Mouse (Mus musculus): ENCODE data around the gene Frem1. TPM values are rescaled to one million over a fixed set of nuclear protein-coding genes. Genes with fewer than 3 reads are reported as not detected.

Gene Frem1
- polyA plus RNA-seq, 1 experiment from 2014 or later, result 1.3 TPM

- H3K4me2 ChIP-seq (ENCODE audit: low read length), result no peak overlapping the region
- H3K36me3 ChIP-seq (ENCODE audit: control insufficient read depth, insufficient read depth), result no peaks in the 10 kb centered on the region
- no peaks in the 10 kb centered on the region; the same call in 1 of the 2 replicates for H3K4me1 ChIP-seq (replicated peaks; ENCODE audit: control insufficient read depth, insufficient read depth, low read length)
- no peak overlapping the region for H3K4me3 ChIP-seq (replicated peaks; ENCODE audit: low read length)
- no peak overlapping the region for H3K9ac ChIP-seq (replicated peaks; ENCODE audit: low read depth, low read length)
- no peak overlapping the region for H3K27ac ChIP-seq (ENCODE audit: low read length)
- H3K27me3 ChIP-seq (replicated peaks; ENCODE audit: control insufficient read depth, insufficient read depth, low read length), result no peaks in the 10 kb centered on the region
- no peak for ATAC-seq
- H3K9me3 ChIP-seq (ENCODE audit: control insufficient read depth, low read length), result no peaks in the 10 kb centered on the region
- 69% methylated on average over 4 of the region's 4 CpGs for WGBS
Observed at GRCm38 (mm10) chr4:82874791-82875190, 177.3 kb downstream of the Frem1 start.

- no peaks in the 10 kb centered on the region for H3K36me3 ChIP-seq (ENCODE audit: control insufficient read depth, insufficient read depth)
- WGBS, result 81% methylated on average over 4 of the region's 4 CpGs
- no peaks in the 10 kb centered on the region for H3K9me3 ChIP-seq (ENCODE audit: control insufficient read depth, low read length)
- H3K4me2 ChIP-seq (ENCODE audit: low read length), result no peak overlapping the region
- no peak for ATAC-seq
- no peak overlapping the region for H3K4me3 ChIP-seq (replicated peaks; ENCODE audit: low read length)
- no peak overlapping the region for H3K27ac ChIP-seq (ENCODE audit: low read length)
- H3K9ac ChIP-seq (replicated peaks; ENCODE audit: low read depth, low read length), result no peak overlapping the region
- no peaks in the 10 kb centered on the region for H3K27me3 ChIP-seq (replicated peaks; ENCODE audit: control insufficient read depth, insufficient read depth, low read length)
- H3K4me1 ChIP-seq (replicated peaks; ENCODE audit: control insufficient read depth, insufficient read depth, low read length), result no peaks in the 10 kb centered on the region
Observed at GRCm38 (mm10) chr4:82872548-82872947, 179.6 kb downstream of the Frem1 start.

GRCm38 (mm10) chr4:82872121-82872520 is 180.0 kb downstream of the Frem1 start:
- 23% methylated on average over 6 of the region's 6 CpGs for WGBS
- Histone ChIP-seq H3K4me2 (ENCODE audit: low read length) (no peak overlapping the region), H3K27me3 (replicated peaks; ENCODE audit: control insufficient read depth, insufficient read depth, low read length) (no peaks in the 10 kb centered on the region), H3K9me3 (ENCODE audit: control insufficient read depth, low read length) (no peaks in the 10 kb centered on the region), H3K36me3 (ENCODE audit: control insufficient read depth, insufficient read depth) (no peaks in the 10 kb centered on the region), H3K4me3 (replicated peaks; ENCODE audit: low read length) (no peak overlapping the region), H3K27ac (ENCODE audit: low read length) (no peak overlapping the region), H3K9ac (replicated peaks; ENCODE audit: low read depth, low read length) (no peak overlapping the region), H3K4me1 (replicated peaks; ENCODE audit: control insufficient read depth, insufficient read depth, low read length) (no peaks in the 10 kb centered on the region)
- ATAC-seq, result no peak

DNA sequence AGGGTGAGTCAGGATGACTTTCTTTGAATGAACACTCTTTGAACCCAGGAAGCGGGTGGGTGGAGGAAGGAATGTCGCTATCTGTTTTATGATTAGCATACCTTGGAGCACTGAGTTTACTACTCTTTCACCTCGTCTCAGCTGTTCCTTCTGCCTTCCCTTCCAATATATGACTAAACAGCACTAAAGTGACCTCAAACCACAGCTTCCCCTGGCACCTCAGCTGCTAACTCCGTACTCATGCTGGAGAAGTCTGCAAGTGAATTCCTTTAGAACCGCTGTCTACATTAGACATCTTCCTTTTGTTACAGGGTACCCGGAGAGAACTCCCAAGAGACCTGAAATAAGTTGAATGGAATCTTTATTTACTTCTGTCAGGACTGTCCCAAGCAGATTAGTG is 181.2 kb downstream of the Frem1 start:
- 90% methylated on average over 4 of the region's 6 CpGs for WGBS
- no peak for ATAC-seq
- H3K27me3 ChIP-seq (replicated peaks; ENCODE audit: control insufficient read depth, insufficient read depth, low read length), result no peaks in the 10 kb centered on the region
- no peaks in the 10 kb centered on the region for H3K36me3 ChIP-seq (ENCODE audit: control insufficient read depth, insufficient read depth)
- no peaks in the 10 kb centered on the region for H3K9me3 ChIP-seq (ENCODE audit: control insufficient read depth, low read length)
- no peak overlapping the region for H3K27ac ChIP-seq (ENCODE audit: low read length)
- no peak overlapping the region for H3K4me2 ChIP-seq (ENCODE audit: low read length)
- H3K9ac ChIP-seq (replicated peaks; ENCODE audit: low read depth, low read length), result no peak overlapping the region
- no peaks in the 10 kb centered on the region for H3K4me1 ChIP-seq (replicated peaks; ENCODE audit: control insufficient read depth, insufficient read depth, low read length)
- H3K4me3 ChIP-seq (replicated peaks; ENCODE audit: low read length), result no peak overlapping the region

DNA sequence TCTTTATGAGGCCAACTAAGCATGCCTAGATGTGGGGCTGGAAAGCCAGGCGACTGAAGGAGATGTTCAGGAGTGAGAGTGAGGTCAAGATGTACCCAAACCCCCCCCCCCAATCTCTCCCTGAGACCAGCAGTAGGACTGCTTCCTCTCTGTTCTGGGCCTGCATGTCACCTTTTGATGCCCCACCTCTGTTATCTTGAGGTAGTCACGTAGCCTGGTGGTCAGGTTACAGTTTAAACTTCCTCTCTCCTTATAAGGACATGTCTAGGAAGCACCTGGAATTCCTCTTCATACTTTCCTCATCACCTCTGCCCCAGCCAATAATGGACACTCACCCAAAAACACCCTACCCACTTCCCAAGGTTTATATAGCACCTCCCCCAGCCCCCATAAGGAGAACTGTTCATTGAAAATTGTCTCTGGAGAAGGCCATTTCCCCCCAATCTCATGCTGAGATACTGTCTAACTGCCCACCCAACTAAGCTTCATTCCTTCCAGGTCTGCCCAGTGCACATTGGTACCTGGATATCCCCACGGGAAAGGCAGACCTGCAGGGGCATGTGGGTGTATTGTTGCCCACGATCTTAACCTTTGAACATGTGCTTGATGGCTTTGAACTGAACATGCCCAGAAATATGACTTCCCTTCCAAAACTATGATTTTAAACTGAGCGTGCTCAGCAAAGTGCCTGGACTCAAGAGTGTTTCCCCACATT is 184.3 kb downstream of the Frem1 start:
- Histone ChIP-seq H3K36me3 (ENCODE audit: control insufficient read depth, insufficient read depth) (no peaks in the 10 kb centered on the region), H3K4me3 (replicated peaks; ENCODE audit: low read length) (no peak overlapping the region), H3K27me3 (replicated peaks; ENCODE audit: control insufficient read depth, insufficient read depth, low read length) (no peaks in the 10 kb centered on the region), H3K27ac (ENCODE audit: low read length) (no peak overlapping the region), H3K9ac (replicated peaks; ENCODE audit: low read depth, low read length) (no peak overlapping the region), H3K9me3 (ENCODE audit: control insufficient read depth, low read length) (no peaks in the 10 kb centered on the region), H3K4me2 (ENCODE audit: low read length) (no peak overlapping the region), H3K4me1 (replicated peaks; ENCODE audit: control insufficient read depth, insufficient read depth, low read length) (peaks cover 3% of the 10 kb centered on the region)
- WGBS, result 95% methylated on average over 5 of the region's 5 CpGs
- ATAC-seq, result no peak

DNA sequence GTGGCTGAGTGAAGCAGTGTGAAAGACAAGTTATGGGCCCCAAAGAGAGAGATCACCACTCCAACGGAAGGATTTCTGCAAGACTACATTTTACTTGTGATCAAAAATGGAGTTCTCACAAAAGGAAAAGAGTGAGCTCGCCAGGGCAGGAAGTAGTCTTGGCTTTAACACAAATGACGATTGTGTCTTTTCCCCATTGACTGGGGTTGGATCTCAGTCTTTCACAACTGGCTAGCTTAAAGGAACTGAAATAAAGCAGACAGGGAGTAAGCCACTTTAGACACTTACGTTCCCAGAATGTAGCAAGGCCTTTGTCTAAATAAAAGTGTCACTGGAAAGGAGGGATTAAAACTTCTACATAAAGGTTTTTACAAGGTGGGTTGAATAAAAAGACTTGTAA is 185.0 kb downstream of the Frem1 start:
- 21% methylated on average over 4 of the region's 4 CpGs for WGBS
- Histone ChIP-seq H3K27me3 (replicated peaks; ENCODE audit: control insufficient read depth, insufficient read depth, low read length) (no peaks in the 10 kb centered on the region), H3K36me3 (ENCODE audit: control insufficient read depth, insufficient read depth) (no peaks in the 10 kb centered on the region), H3K4me2 (ENCODE audit: low read length) (no peak overlapping the region), H3K9ac (replicated peaks; ENCODE audit: low read depth, low read length) (no peak overlapping the region), H3K4me3 (replicated peaks; ENCODE audit: low read length) (no peak overlapping the region), H3K9me3 (ENCODE audit: control insufficient read depth, low read length) (no peaks in the 10 kb centered on the region), H3K4me1 (replicated peaks; ENCODE audit: control insufficient read depth, insufficient read depth, low read length) (peaks cover 3% of the 10 kb centered on the region), H3K27ac (ENCODE audit: low read length) (no peak overlapping the region)
- ATAC-seq, result no peak

DNA sequence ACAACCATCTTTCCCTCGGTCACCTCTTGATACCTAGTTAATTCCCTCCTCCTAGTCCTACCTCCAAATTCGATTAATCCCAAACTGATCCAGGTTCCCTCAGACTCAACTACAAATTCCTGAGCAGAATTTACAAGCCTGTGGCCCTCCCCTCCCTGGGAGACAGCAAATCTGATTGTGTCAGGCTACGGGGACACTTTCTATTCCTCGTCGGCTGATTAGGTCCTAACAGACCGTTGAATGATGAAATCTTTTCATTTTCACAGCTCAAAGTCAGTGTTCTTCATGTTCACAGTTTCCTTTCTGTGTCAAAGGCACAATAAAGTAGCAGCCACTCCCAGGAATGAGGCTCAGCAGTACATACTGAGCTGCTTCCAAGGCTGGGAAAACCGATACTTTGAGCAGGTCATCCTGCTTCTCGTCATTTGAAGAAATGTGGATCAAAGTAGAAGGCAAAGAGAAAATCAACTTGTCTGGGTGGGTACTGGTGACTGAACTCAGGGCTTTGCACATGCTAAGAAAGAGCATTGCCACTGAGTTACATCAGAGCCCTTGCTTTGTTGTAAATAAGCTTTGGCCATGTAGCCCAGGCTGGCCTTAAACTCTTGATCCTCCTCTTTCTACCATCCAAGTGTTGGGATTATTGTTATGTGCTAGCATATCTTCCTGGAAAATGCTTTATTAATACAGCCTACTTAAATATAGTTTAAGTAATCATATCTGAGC is 187.0 kb downstream of the Frem1 start:
- no peaks in the 10 kb centered on the region for H3K9me3 ChIP-seq (ENCODE audit: control insufficient read depth, low read length)
- peaks cover 9% of the 10 kb centered on the region for H3K4me1 ChIP-seq (replicated peaks; ENCODE audit: control insufficient read depth, insufficient read depth, low read length)
- H3K27me3 ChIP-seq (replicated peaks; ENCODE audit: control insufficient read depth, insufficient read depth, low read length), result no peaks in the 10 kb centered on the region
- no peak overlapping the region for H3K27ac ChIP-seq (ENCODE audit: low read length)
- H3K4me3 ChIP-seq (replicated peaks; ENCODE audit: low read length), result no peak overlapping the region
- H3K4me2 ChIP-seq (ENCODE audit: low read length), result no peak overlapping the region
- H3K9ac ChIP-seq (replicated peaks; ENCODE audit: low read depth, low read length), result no peak overlapping the region
- WGBS, result 82% methylated on average over 8 of the region's 8 CpGs
- H3K36me3 ChIP-seq (ENCODE audit: control insufficient read depth, insufficient read depth), result no peaks in the 10 kb centered on the region
- ATAC-seq, result no peak

DNA sequence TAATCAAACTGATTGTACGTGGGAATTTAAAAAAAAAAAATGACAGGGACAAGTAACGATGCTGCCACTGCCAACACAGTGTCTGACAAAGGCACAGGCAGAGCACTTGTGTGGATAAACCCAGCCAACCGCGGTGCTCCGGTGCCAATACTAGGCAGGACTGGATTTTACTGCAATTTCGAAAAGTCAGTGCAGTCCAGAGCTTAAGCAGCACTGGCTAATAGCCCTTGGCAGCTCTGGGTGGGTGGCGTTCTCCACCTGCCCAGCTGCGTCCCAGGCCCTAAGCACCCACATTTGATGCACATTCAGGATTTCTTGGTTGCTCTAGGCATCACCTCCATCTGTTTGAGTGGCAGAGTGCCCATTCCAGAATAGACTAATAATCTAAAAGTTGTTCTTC is 188.8 kb downstream of the Frem1 start:
- Histone ChIP-seq H3K9ac (replicated peaks; ENCODE audit: low read depth, low read length) (no peak overlapping the region), H3K4me2 (ENCODE audit: low read length) (no peak overlapping the region), H3K27ac (ENCODE audit: low read length) (no peak overlapping the region), H3K36me3 (ENCODE audit: control insufficient read depth, insufficient read depth) (no peaks in the 10 kb centered on the region), H3K4me3 (replicated peaks; ENCODE audit: low read length) (no peak overlapping the region), H3K27me3 (replicated peaks; ENCODE audit: control insufficient read depth, insufficient read depth, low read length) (no peaks in the 10 kb centered on the region), H3K9me3 (ENCODE audit: control insufficient read depth, low read length) (no peaks in the 10 kb centered on the region), H3K4me1 (replicated peaks; ENCODE audit: control insufficient read depth, insufficient read depth, low read length) (peaks cover 14% of the 10 kb centered on the region)
- ATAC-seq, result no peak
- WGBS, result 43% methylated on average over 8 of the region's 8 CpGs

- 98% methylated on average over 2 of the region's 2 CpGs for WGBS
- Histone ChIP-seq H3K27me3 (replicated peaks; ENCODE audit: control insufficient read depth, insufficient read depth, low read length) (no peaks in the 10 kb centered on the region), H3K4me2 (ENCODE audit: low read length) (no peak overlapping the region), H3K36me3 (ENCODE audit: control insufficient read depth, insufficient read depth) (no peaks in the 10 kb centered on the region), H3K4me1 (replicated peaks; ENCODE audit: control insufficient read depth, insufficient read depth, low read length) (peaks cover 20% of the 10 kb centered on the region), H3K27ac (ENCODE audit: low read length) (no peak overlapping the region), H3K9me3 (ENCODE audit: control insufficient read depth, low read length) (no peaks in the 10 kb centered on the region), H3K9ac (replicated peaks; ENCODE audit: low read depth, low read length) (no peak overlapping the region), H3K4me3 (replicated peaks; ENCODE audit: low read length) (no peak overlapping the region)
- no peak for ATAC-seq
Observed at GRCm38 (mm10) chr4:82861451-82861850, 190.7 kb downstream of the Frem1 start.

Data from forebrain, embryonic 16.5 days (tissue).